Mouse (Mus musculus) G1E-ER4 (cell line): ENCODE measurements around the gene Smu1. TPM values are rescaled to one million over a fixed set of nuclear protein-coding genes. Genes with fewer than 3 reads are reported as not detected.

Experiments used
- GATA1 ChIP-seq: IDR thresholded peaks from one replicate; pipeline ENCODE4 v1.8.0; 2012; ENCODE audit warnings: low read length, inconsistent platforms
- polyA plus RNA-seq: library from polyadenylated mRNA; stranded (reverse); fragments of >175 nt; gene quantifications from 2 replicates; pipeline ENCODE4 v1.2.3, GENCODE M21; 2012

Smu1 gene
- polyA plus RNA-seq, 1 experiment, result 6.2 TPM

DNA sequence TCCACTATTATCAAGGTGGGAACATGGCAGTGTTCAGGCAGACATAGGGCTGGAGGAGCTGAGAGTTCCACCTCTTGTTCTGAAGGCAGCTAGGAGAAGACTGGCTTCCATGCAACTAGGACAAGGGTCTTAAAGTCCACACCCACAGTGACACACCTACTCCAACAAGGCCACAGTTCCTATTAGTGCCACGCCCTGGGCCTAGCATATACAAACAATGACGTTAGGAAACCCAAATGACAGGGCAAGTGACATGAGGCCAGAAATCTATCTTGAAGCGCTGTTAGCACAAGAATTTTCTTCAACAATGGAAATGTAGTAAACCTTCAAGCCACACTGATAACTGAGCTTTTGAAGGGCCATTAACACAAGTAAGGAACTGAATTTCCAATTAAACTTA is 55.9 kb downstream of the Smu1 start:
- TF ChIP-seq GATA1, result no peak

- TF ChIP-seq GATA1, result no peak
These were observed 57.5 kb downstream of the Smu1 start for GRCm38 (mm10) chr4:40700216-40700615.

DNA sequence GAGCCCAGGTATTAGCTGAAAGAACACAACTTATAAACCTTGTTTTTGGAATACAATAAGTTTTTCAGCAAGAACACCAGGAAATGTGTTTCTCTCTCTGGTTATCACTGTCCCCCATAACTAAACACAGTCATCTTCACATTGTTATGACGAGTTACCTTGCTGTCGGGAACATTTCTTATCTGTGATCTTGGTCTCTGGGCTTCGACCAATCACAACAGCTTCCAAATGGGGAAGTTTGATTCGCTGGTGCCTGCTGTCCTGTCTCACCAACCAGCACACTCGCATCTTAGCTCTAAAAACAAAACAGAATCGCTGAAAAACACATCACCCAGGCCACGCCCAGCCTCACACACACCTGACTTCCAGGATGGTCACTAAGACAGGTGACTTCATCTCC is 60.7 kb downstream of the Smu1 start:
- TF ChIP-seq GATA1, result no peak

- no peak for TF ChIP-seq GATA1
These were observed 66.6 kb downstream of the Smu1 start for GRCm38 (mm10) chr4:40691100-40691499.

Other genes with a start within 250 kb of the Smu1 start
- 1.5 and 6.5 TPM in 2 replicates for gene Aptx, start 54.7 kb downstream of the Smu1 start, polyA plus RNA-seq
- gene Dnaja1, start 35.8 kb downstream of the Smu1 start, polyA plus RNA-seq, result 172 and 264 TPM in 2 replicates
- 29.2 and 29.9 TPM in 2 replicates for gene B4galt1, start 96.1 kb upstream of the Smu1 start, polyA plus RNA-seq
- gene Spink4, start 162.1 kb upstream of the Smu1 start, polyA plus RNA-seq, result not detected in 2 replicates
- gene Bag1, start 190.4 kb upstream of the Smu1 start, polyA plus RNA-seq, result 454 and 555 TPM in 2 replicates
- gene Chmp5, start 190.5 kb upstream of the Smu1 start, polyA plus RNA-seq, result 1.4 and 1.5 TPM in 2 replicates
- gene Nfx1, start 213.0 kb upstream of the Smu1 start, polyA plus RNA-seq, result 37.7 and 50.8 TPM in 2 replicates